Mouse (Mus musculus): ENCODE data around the gene Zfp825. TPM values are rescaled to one million over a fixed set of nuclear protein-coding genes. Genes with fewer than 3 reads are reported as not detected.
"Not testable (repeated sequence)": the region's sequence is repeated elsewhere in the genome, so short reads cannot be mapped to it uniquely, and the experiment has no call there.

The Zfp825 gene
- polyA plus RNA-seq (2015; fragmentation: Nextera tagmentation; extraction: Ambion mirVana): 21.4 and 22.2 TPM in 2 replicates

GRCm38 (mm10) chr13:74493911-74494679, at the start of gene Zfp825:
Gene Zfp825, minus strand, starts transcription at chr13:74493992.
- peak; percentile 99 for ATAC-seq
- Histone ChIP-seq H3K4me1 (replicated peaks) (peaks cover 14% of the 10 kb centered on the region), H3K9ac (replicated peaks) (peak within 1 kb of the TSS; percentile 83), H3K4me2 (replicated peaks) (peak within 1 kb of the TSS; percentile 91), H3K4me3 (replicated peaks) (peak within 1 kb of the TSS; percentile 71), H3K27me3 (no peaks in the 10 kb centered on the region), H3K9me3 (no peaks in the 10 kb centered on the region), H3K36me3 (no peaks in the 10 kb centered on the region), H3K27ac (peak within 1 kb of the TSS; percentile 89)
- WGBS: under 1% methylated on average over 23 of the region's 23 CpGs

GRCm38 (mm10) chr13:74535418-74535817, 41.6 kb upstream of the Zfp825 start:
- not testable (repeated sequence) for H3K9ac ChIP-seq (replicated peaks); H3K27me3 ChIP-seq; H3K4me1 ChIP-seq (replicated peaks); ATAC-seq; H3K9me3 ChIP-seq; H3K36me3 ChIP-seq; H3K4me2 ChIP-seq (replicated peaks); H3K4me3 ChIP-seq (replicated peaks); H3K27ac ChIP-seq
- 91% methylated on average over 3 of the region's 3 CpGs for WGBS

- H3K36me3 ChIP-seq; H3K4me3 ChIP-seq (replicated peaks); H3K27me3 ChIP-seq; H3K4me2 ChIP-seq (replicated peaks); H3K9ac ChIP-seq (replicated peaks); H3K27ac ChIP-seq; H3K4me1 ChIP-seq (replicated peaks); H3K9me3 ChIP-seq: not testable (repeated sequence)
- 29% methylated on average over 3 of the region's 3 CpGs for WGBS
- peak; percentile 69; the same call in 1 of the 2 replicates for ATAC-seq
Measured at GRCm38 (mm10) chr13:74534864-74535263, 41.1 kb upstream of the Zfp825 start.

- no peak overlapping the region for H3K4me2 ChIP-seq (replicated peaks)
- 0 out of 2 replicates have a peak, but pooled peaks have one; percentile 27 for ATAC-seq
- H3K4me1 ChIP-seq (replicated peaks): no peaks in the 10 kb centered on the region
- H3K9me3 ChIP-seq: no peaks in the 10 kb centered on the region
- WGBS: 91% methylated on average over 15 of the region's 15 CpGs
- H3K27me3 ChIP-seq: no peaks in the 10 kb centered on the region
- H3K27ac ChIP-seq: no peak overlapping the region
- no peak overlapping the region for H3K9ac ChIP-seq (replicated peaks)
- no peak overlapping the region for H3K4me3 ChIP-seq (replicated peaks)
- no peaks in the 10 kb centered on the region for H3K36me3 ChIP-seq
Measured at GRCm38 (mm10) chr13:74534096-74534495, 40.3 kb upstream of the Zfp825 start.

GRCm38 (mm10) chr13:74531251-74531650, 37.5 kb upstream of the Zfp825 start:
- H3K4me3 ChIP-seq (replicated peaks); ATAC-seq; H3K4me2 ChIP-seq (replicated peaks); H3K27me3 ChIP-seq; H3K4me1 ChIP-seq (replicated peaks); H3K27ac ChIP-seq; H3K9me3 ChIP-seq; H3K36me3 ChIP-seq; H3K9ac ChIP-seq (replicated peaks): not testable (repeated sequence)
- 21% methylated on average over 1 of the region's 1 CpGs for WGBS

- not testable (repeated sequence) for H3K36me3 ChIP-seq; H3K4me1 ChIP-seq (replicated peaks); H3K9ac ChIP-seq (replicated peaks); H3K27me3 ChIP-seq; H3K9me3 ChIP-seq; H3K4me2 ChIP-seq (replicated peaks); H3K4me3 ChIP-seq (replicated peaks); H3K27ac ChIP-seq
- ATAC-seq: peak; percentile 80
- WGBS: 12% methylated on average over 1 of the region's 1 CpGs
Measured at GRCm38 (mm10) chr13:74529372-74529715, 35.6 kb upstream of the Zfp825 start.

GRCm38 (mm10) chr13:74528519-74529371, 35.0 kb upstream of the Zfp825 start:
- H3K36me3 ChIP-seq; H3K27ac ChIP-seq; H3K9me3 ChIP-seq; H3K9ac ChIP-seq (replicated peaks); H3K4me1 ChIP-seq (replicated peaks); H3K4me2 ChIP-seq (replicated peaks); H3K27me3 ChIP-seq; H3K4me3 ChIP-seq (replicated peaks): not testable (repeated sequence)
- peak; percentile 89 for ATAC-seq

- Histone ChIP-seq H3K9ac (replicated peaks) (peak overlapping the region; percentile 69), H3K27me3 (no peaks in the 10 kb centered on the region), H3K27ac (peak overlapping the region; percentile 72), H3K4me1 (replicated peaks) (0 out of 2 replicates have a peak, but pooled peaks cover 10% of the 10 kb centered on the region), H3K4me3 (replicated peaks) (peak overlapping the region; percentile 55), H3K9me3 (no peaks in the 10 kb centered on the region), H3K4me2 (replicated peaks) (peak overlapping the region; percentile 73), H3K36me3 (no peaks in the 10 kb centered on the region)
- ATAC-seq: peak; percentile 98
- 4% methylated on average over 15 of the region's 15 CpGs for WGBS
Measured at GRCm38 (mm10) chr13:74522481-74523237, 28.9 kb upstream of the Zfp825 start.

- Histone ChIP-seq H3K4me2 (replicated peaks) (peak overlapping the region; percentile 73), H3K9ac (replicated peaks) (peak overlapping the region; percentile 69), H3K4me3 (replicated peaks) (peak overlapping the region; percentile 55)
- not testable (repeated sequence) for H3K36me3 ChIP-seq; H3K4me1 ChIP-seq (replicated peaks); H3K9me3 ChIP-seq; H3K27ac ChIP-seq; H3K27me3 ChIP-seq
- ATAC-seq: peak; percentile 86; the same call in 1 of the 2 replicates
- WGBS: 0% methylated on average over 3 of the region's 3 CpGs
Measured at GRCm38 (mm10) chr13:74522141-74522480, 28.3 kb upstream of the Zfp825 start.

- not testable (repeated sequence) for H3K4me1 ChIP-seq (replicated peaks); H3K27ac ChIP-seq; H3K36me3 ChIP-seq; H3K9ac ChIP-seq (replicated peaks); H3K4me2 ChIP-seq (replicated peaks); H3K9me3 ChIP-seq; ATAC-seq; H3K27me3 ChIP-seq; H3K4me3 ChIP-seq (replicated peaks)
- WGBS: 84% methylated on average over 6 of the region's 6 CpGs
Measured at GRCm38 (mm10) chr13:74507981-74508380, 14.2 kb upstream of the Zfp825 start.

GRCm38 (mm10) chr13:74502851-74503250, 9.1 kb upstream of the Zfp825 start:
- not testable (repeated sequence) for H3K4me3 ChIP-seq (replicated peaks); H3K4me1 ChIP-seq (replicated peaks); H3K27ac ChIP-seq; H3K9me3 ChIP-seq; H3K36me3 ChIP-seq; ATAC-seq; H3K4me2 ChIP-seq (replicated peaks); H3K9ac ChIP-seq (replicated peaks); H3K27me3 ChIP-seq
- WGBS: 72% methylated on average over 1 of the region's 1 CpGs

- H3K9ac ChIP-seq (replicated peaks); H3K27ac ChIP-seq; H3K27me3 ChIP-seq; ATAC-seq; H3K4me3 ChIP-seq (replicated peaks); H3K4me1 ChIP-seq (replicated peaks); H3K36me3 ChIP-seq; H3K4me2 ChIP-seq (replicated peaks); H3K9me3 ChIP-seq: not testable (repeated sequence)
- 41% methylated on average over 1 of the region's 1 CpGs for WGBS
Measured at GRCm38 (mm10) chr13:74499696-74500095, 5.9 kb upstream of the Zfp825 start.
